Mouse (Mus musculus) MEL-GATA-1-ER (cell line): ENCODE measurements around the gene Hoxc8.

Source experiments
- DNase-seq: peaks from one replicate; pipeline ENCODE4 v3.0.0-alpha.2; 2012; ENCODE audit warnings: low read depth; ENCODE audit errors: extremely low read depth

Hoxc8 gene

GRCm38 (mm10) chr15:102965003-102965891 lies 25.2 kb upstream of the Hoxc8 start:
- DNase-seq = no peak

DNA sequence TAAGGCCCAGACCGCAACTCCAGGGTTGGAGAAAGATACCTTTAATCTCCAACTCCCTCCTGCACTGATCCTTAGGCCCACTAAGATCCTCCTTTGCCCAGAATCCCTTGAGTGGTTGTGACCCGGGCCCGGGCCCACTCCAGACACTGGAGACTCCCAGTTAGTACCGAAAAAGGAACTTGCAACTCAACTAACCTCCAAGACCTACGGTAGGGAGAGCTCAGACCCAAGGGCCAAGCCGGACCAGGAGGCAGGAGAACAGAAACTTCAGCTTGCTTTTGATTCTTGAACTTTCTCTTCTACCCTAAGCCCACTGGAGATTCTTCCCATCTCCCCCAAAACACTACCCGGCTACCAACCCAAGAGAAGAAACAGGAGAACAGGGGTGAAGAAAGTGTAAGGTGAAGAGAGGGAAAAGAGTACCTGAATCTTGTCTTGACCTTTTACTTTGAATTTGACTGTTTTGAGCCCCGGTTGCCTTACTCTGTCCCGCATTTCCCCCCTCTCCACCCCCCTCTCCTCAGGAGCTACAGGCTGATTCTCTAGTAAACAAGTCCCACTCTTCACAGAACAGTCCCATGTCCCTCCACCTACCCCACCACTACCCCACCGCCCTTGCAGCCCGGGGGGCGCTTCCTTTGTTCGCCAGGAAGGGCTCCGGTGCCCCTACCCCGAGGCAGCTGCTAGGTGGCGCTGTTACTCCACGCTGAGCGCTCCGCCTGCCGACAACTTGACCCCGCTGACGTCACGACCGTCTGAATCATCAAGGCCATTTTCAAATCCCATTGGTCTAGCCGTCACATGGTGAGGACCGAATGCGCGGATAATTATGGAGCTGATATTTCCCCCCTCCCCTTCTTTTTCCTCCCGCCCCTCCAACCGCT lies 24.3 kb upstream of the Hoxc8 start:
- peak; percentile 98 for DNase-seq

DNA sequence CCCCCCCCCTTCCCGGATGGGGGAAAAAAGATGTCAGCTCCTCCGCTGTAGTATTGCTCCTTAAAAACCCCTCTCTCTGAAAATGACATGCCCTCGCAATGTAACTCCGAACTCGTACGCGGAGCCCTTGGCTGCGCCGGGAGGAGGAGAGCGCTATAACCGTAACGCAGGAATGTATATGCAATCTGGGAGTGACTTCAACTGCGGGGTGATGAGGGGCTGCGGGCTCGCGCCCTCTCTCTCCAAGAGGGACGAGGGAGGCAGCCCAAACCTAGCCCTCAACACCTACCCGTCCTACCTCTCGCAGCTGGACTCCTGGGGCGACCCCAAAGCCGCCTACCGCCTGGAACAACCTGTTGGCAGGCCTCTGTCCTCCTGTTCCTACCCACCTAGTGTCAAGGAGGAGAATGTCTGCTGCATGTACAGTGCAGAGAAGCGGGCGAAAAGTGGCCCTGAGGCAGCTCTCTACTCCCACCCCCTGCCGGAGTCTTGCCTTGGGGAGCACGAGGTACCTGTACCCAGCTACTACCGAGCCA lies 23.6 kb upstream of the Hoxc8 start, which contains the start of gene Hoxc10:
TSS of gene Hoxc10 (plus strand) at position 21 of the 536 bp plus-strand sequence.
- DNase-seq = peak; percentile 64

GRCm38 (mm10) chr15:102967312-102967510 lies 23.2 kb upstream of the Hoxc8 start, which contains the start of gene Hoxc5:
Hoxc5 (plus strand) TSS chr15:102967443.
- DNase-seq = no peak

GRCm38 (mm10) chr15:102967511-102968397 lies 22.7 kb upstream of the Hoxc8 start:
- DNase-seq = peak; percentile 44

DNA sequence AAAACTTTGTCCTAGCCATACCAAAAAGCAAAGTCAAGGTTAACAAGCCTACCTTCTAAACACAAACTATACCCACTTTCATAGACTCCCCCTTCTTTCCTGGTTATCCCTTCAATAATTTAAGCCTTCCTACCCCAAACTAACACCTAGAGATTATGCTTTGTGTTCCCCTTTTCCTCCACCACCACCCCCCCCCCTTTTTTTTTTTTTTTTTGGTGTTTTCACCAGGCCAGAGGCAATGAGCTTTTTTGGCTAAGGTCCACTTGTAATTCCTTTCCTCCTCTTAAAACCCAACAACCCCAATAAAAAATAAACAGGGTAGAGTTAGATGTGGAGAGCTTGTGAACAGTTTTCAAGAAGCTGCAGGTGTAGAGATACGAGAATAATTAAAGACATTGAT lies 21.1 kb upstream of the Hoxc8 start:
- no peak for DNase-seq

GRCm38 (mm10) chr15:102970740-102971139 lies 19.7 kb upstream of the Hoxc8 start:
- no peak for DNase-seq

GRCm38 (mm10) chr15:102972254-102972653 lies 18.2 kb upstream of the Hoxc8 start:
- DNase-seq = no peak

- no peak for DNase-seq
Observed at GRCm38 (mm10) chr15:102972753-102973152, 17.7 kb upstream of the Hoxc8 start.

DNA sequence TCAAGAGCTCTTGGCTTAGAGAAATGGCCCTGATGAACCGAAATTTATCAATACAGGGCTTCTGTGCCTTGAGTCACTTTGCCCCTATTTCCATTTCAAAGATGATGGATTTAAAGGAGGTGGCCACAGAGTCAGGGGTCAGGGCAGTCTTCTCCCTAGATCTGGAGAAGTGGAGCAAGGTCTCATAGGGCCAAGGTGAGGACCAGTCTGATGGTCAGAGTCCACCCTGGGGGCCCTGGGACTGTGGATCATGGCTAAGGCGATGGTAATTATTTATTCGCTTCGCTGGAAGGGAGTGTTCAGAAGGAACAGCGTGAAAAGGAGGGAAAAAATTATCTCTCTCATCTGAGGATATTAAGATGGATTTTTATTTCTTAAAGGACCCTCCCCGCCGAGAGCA lies 15.4 kb upstream of the Hoxc8 start:
- DNase-seq = no peak

DNA sequence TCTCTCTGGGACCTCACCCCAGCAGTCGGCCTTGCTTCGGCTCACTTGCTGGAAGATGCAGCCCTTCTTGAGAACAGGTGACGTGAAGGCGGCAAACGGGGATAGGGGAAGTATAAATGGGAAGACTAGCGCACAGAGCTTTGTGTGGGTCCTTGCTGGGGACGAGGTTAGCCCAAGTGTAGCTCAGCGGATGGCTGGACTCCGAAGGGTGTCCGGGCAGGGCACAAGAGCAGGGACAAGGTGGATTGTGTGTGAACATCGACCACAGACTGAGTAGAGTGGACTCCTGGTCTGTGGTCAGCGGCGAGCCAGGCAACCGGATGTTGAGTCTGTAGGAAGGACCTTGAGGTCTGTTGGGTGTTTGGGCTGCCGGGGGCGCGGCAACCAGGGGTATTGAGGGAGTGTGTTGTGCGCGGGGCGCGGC lies 14.7 kb upstream of the Hoxc8 start:
- no peak for DNase-seq

DNA sequence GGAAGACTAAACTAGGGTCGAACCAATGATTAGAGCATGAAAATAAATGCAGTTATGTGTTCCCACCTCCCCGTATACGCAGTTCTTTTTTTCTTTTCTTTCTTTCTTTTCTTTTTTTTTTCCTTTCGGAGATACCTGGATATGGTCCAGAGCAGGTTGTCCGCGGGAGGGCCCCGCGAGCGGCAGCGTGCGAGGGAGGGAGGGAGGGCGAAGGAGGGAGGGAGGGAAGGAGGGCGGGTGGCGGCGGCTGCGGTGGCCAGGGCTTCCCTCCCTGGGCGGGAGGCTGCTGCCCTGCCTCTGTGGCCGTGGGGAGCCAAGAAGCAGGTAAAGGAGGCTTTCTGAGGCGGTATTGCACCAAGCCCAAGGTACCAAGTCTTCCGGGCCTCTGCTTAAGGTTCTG lies 14.2 kb upstream of the Hoxc8 start, which contains the start of gene Hoxc9:
TSS of gene Hoxc9 (plus strand) at position 269 of the 400 bp plus-strand sequence.
- DNase-seq = no peak

- DNase-seq = no peak
Observed at GRCm38 (mm10) chr15:102976631-102977422, 13.6 kb upstream of the Hoxc8 start.

GRCm38 (mm10) chr15:102977423-102977974 lies 12.9 kb upstream of the Hoxc8 start:
- DNase-seq = no peak

DNA sequence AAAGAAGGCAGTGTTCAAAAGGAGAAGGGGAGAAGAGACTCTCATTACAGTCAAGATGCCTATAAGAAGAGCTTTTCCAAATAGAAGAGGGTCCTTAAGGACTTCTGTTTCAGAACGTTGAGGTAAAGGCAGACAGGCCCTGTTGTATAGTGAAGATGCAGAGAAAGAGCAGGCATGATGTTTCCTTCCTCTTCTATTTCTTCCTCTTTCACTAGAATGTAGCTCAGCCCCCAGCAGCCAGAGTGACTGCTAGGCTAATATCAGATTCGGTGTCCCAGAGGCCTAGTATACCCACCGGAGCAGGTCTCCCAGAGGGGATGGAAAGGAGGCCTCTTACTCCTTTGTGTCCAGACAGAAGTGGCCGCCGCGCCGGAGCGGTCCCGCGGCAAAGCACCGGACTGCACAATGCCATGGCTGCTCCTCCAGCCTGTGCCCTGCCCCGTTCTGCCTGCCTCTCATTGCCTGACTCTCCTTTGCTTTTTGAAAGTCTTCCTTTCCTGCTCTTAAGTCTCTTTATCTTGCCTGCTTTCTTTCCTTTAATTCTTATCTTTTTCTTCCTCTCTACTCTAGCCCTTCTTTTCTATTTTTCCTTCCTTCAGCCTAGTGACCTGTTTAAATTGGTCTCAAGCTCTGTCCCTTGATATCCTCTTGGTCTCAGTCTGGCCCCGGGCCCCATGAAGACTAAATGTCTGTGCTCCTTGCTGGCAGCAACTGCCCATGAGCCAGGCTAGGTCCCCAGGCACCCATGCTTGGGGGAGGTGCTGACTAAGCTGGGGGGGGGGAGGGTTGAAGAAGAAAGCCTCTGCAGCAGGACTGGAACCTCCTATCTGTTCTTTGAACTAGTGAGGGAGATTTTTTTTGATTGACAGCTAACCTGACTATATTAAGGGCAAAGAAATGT lies 11.5 kb upstream of the Hoxc8 start:
- DNase-seq = peak; percentile 83

DNA sequence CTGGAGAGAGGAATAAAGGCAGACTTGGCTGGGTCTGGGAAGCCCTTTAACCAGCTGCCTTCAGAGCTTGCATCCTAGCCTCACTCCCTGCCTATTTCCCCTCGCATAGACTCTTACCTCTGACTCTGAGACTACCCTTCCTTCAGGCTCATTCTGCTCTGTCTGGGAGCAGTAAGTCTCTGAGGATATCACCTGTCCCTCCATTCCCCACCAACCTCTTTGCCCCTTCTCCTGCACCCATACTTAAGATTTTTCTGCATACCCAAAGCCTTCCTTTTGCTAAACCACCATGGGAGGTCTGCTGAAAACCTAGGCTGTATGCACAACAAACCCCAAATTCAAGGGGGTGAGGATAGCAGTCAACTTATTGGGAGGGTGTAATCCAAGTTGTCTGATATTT lies 10.5 kb upstream of the Hoxc8 start:
- DNase-seq = no peak

GRCm38 (mm10) chr15:102980352-102980751 lies 10.1 kb upstream of the Hoxc8 start:
- DNase-seq = no peak

DNA sequence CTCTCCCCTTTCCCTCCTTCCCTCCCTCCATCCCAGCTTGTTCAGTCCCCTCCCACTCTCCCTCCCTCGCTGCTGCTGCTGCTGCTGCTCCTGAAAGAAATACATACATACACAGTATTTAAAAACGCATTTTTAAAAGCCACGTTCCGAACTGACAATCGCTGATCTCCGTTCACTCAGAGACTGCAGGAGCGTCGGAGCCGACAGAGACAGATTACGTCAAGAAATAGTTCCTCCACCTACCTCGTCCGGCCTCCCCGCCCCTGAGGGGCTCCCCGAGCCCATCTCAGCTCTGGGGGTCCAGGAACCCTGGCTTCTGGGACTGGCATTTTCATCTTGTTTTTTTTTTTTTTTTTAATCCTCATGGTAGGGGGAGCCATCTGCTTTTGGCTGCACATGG lies 9.5 kb upstream of the Hoxc8 start:
- no peak for DNase-seq
